Mouse (Mus musculus): ENCODE measurements around the gene Tmem258. TPM values are rescaled to one million over a fixed set of nuclear protein-coding genes. Genes with fewer than 3 reads are reported as not detected.

Gene Tmem258
- polyA plus RNA-seq, 1 experiment from 2014 or later = 498 TPM

- peak overlapping the region; percentile 72; the same call in 1 of the 2 replicates for H3K4me3 ChIP-seq (ENCODE audit: low read length)
- peak overlapping the region; percentile 40 for H3K27ac ChIP-seq (ENCODE audit: low read length)
- no peaks in the 10 kb centered on the region for H3K27me3 ChIP-seq (ENCODE audit: control insufficient read depth, insufficient read depth, low read depth, low read length)
- H3K36me3 ChIP-seq (ENCODE audit: control insufficient read depth, insufficient read depth, low read length) = peaks cover 26% of the 10 kb centered on the region
- H3K9me3 ChIP-seq (ENCODE audit: control insufficient read depth, low read length) = no peaks in the 10 kb centered on the region
- peak overlapping the region; percentile 76 for H3K4me2 ChIP-seq (ENCODE audit: low read depth, low read length)
- ATAC-seq (ENCODE audit: low read depth) = no peak
- peak overlapping the region; percentile 80 for H3K9ac ChIP-seq (ENCODE audit: low read length)
- WGBS = 57% methylated on average over 6 of the region's 6 CpGs
- peaks cover 13% of the 10 kb centered on the region for H3K4me1 ChIP-seq (replicated peaks; ENCODE audit: control insufficient read depth, insufficient read depth, low read length)
Measured at GRCm38 (mm10) chr19:10205051-10205450, 1.2 kb downstream of the Tmem258 start.

GRCm38 (mm10) chr19:10208851-10209250 is 5.0 kb downstream of the Tmem258 start:
- peaks cover 6% of the 10 kb centered on the region; the same call in 1 of the 2 replicates for H3K4me1 ChIP-seq (replicated peaks; ENCODE audit: control insufficient read depth, insufficient read depth, low read length)
- H3K27me3 ChIP-seq (ENCODE audit: control insufficient read depth, insufficient read depth, low read depth, low read length) = no peaks in the 10 kb centered on the region
- H3K4me2 ChIP-seq (ENCODE audit: low read depth, low read length) = no peak overlapping the region
- ATAC-seq (ENCODE audit: low read depth) = no peak
- H3K27ac ChIP-seq (ENCODE audit: low read length) = no peak overlapping the region
- H3K9ac ChIP-seq (ENCODE audit: low read length) = no peak overlapping the region
- H3K4me3 ChIP-seq (ENCODE audit: low read length) = no peak overlapping the region
- peaks cover 16% of the 10 kb centered on the region for H3K36me3 ChIP-seq (ENCODE audit: control insufficient read depth, insufficient read depth, low read length)
- WGBS = 72% methylated on average over 3 of the region's 3 CpGs
- no peaks in the 10 kb centered on the region for H3K9me3 ChIP-seq (ENCODE audit: control insufficient read depth, low read length)

- Histone ChIP-seq H3K36me3 (ENCODE audit: control insufficient read depth, insufficient read depth, low read length) (peaks cover 16% of the 10 kb centered on the region), H3K4me1 (replicated peaks; ENCODE audit: control insufficient read depth, insufficient read depth, low read length) (no peaks in the 10 kb centered on the region), H3K4me3 (ENCODE audit: low read length) (no peak overlapping the region), H3K4me2 (ENCODE audit: low read depth, low read length) (no peak overlapping the region), H3K27ac (ENCODE audit: low read length) (no peak overlapping the region), H3K9ac (ENCODE audit: low read length) (no peak overlapping the region), H3K9me3 (ENCODE audit: control insufficient read depth, low read length) (no peaks in the 10 kb centered on the region), H3K27me3 (ENCODE audit: control insufficient read depth, insufficient read depth, low read depth, low read length) (no peaks in the 10 kb centered on the region)
- no peak for ATAC-seq (ENCODE audit: low read depth)
- WGBS = 70% methylated on average over 4 of the region's 4 CpGs
Measured at GRCm38 (mm10) chr19:10210885-10211284, 7.1 kb downstream of the Tmem258 start.

DNA sequence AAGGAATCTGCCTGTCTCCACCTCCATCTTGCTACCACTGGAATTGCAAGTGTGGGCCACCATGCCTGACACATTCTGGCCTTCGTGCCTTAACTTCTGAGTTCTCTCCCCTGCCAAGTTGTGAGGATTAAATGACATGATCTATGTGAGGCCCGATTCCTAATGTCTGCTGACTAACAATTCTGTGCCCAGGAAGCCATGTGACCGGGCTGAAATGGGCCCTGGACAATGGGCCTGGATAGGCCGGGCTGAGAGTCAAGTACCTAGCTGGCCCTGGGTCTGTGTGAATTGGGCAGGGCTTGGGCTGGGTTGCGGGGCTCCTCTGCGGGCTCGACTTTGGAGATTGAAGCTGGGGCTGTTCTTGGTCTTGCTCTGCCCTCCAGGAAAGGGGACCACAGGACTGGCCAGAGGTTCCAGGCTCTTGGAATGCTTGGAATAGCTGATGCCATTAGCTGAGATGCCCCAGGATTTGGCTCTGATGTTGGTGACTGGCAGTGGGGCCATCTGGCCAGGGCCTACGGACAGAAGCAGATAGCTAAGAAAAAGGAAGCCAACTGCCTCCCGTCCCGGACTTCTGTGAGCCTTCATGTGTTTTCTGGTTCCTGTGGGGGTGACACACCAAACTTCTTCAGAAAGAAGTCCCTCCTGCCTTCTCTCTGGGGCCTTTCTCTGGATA is 10.1 kb downstream of the Tmem258 start:
- Histone ChIP-seq H3K36me3 (ENCODE audit: control insufficient read depth, insufficient read depth, low read length) (peaks cover 9% of the 10 kb centered on the region), H3K4me3 (ENCODE audit: low read length) (no peak overlapping the region)

DNA sequence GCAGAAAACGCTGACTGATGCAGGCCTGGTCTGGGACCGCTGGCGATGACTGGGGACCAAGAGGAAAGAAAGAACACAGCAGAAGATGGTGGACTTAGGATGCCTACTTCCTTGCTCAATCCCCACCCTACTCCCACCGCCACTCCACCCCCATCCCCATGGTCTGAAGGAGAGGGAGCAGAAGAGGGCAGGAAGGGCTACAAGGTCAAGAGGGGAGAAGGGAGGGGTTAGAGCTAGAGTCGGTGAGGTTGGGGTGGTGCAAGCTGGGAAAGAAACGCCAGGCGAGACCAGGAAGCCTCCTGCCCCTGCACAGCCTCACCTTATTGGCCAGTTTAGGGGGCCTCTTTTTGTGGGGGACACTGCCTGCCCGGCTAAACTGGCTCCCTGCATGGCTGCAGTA is 12.3 kb downstream of the Tmem258 start:
- 64% methylated on average over 8 of the region's 8 CpGs for WGBS
- Histone ChIP-seq H3K9ac (ENCODE audit: low read length) (no peak overlapping the region), H3K27ac (ENCODE audit: low read length) (no peak overlapping the region), H3K9me3 (ENCODE audit: control insufficient read depth, low read length) (no peaks in the 10 kb centered on the region), H3K36me3 (ENCODE audit: control insufficient read depth, insufficient read depth, low read length) (no peaks in the 10 kb centered on the region; the same call in none of the 2 replicates), H3K27me3 (ENCODE audit: control insufficient read depth, insufficient read depth, low read depth, low read length) (no peaks in the 10 kb centered on the region), H3K4me1 (replicated peaks; ENCODE audit: control insufficient read depth, insufficient read depth, low read length) (peaks cover 4% of the 10 kb centered on the region; the same call in 1 of the 2 replicates), H3K4me2 (ENCODE audit: low read depth, low read length) (no peak overlapping the region), H3K4me3 (ENCODE audit: low read length) (no peak overlapping the region)
- ATAC-seq (ENCODE audit: low read depth) = no peak

More for the DNA sequence above, 10.1 kb downstream of the Tmem258 start:
- Histone ChIP-seq H3K4me1 (replicated peaks; ENCODE audit: control insufficient read depth, insufficient read depth, low read length) (no peaks in the 10 kb centered on the region), H3K4me2 (ENCODE audit: low read depth, low read length) (no peak overlapping the region), H3K9ac (ENCODE audit: low read length) (no peak overlapping the region), H3K9me3 (ENCODE audit: control insufficient read depth, low read length) (no peaks in the 10 kb centered on the region), H3K27ac (ENCODE audit: low read length) (no peak overlapping the region), H3K27me3 (ENCODE audit: control insufficient read depth, insufficient read depth, low read depth, low read length) (no peaks in the 10 kb centered on the region)
- 86% methylated on average over 10 of the region's 10 CpGs for WGBS
- no peak for ATAC-seq (ENCODE audit: low read depth)

DNA sequence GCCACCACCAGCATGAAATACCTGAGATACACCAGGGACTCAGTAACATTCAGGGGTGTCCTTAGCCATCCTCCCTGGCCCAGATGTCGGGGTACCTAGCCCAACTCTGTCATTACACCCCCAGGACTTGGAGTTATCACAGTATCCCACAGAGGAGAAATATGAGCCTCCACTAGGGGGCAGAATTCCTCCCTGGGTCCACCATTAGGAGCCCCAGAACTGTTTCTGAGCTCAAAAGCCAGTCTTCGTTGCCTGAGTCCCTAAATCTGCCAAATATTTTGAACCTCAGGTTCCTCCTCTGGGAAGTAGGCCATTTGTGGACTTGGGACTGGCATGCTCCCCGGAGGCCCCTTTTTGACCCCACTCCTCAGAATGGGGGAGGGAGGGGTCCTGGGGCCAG is 15.3 kb downstream of the Tmem258 start:
- Histone ChIP-seq H3K4me3 (ENCODE audit: low read length) (no peak overlapping the region), H3K27ac (ENCODE audit: low read length) (peak overlapping the region; percentile 61; the same call in 1 of the 2 replicates), H3K9me3 (ENCODE audit: control insufficient read depth, low read length) (no peaks in the 10 kb centered on the region), H3K4me1 (replicated peaks; ENCODE audit: control insufficient read depth, insufficient read depth, low read length) (peaks cover 11% of the 10 kb centered on the region; the same call in 1 of the 2 replicates), H3K36me3 (ENCODE audit: control insufficient read depth, insufficient read depth, low read length) (no peaks in the 10 kb centered on the region; the same call in 1 of the 2 replicates), H3K4me2 (ENCODE audit: low read depth, low read length) (no peak overlapping the region), H3K27me3 (ENCODE audit: control insufficient read depth, insufficient read depth, low read depth, low read length) (no peaks in the 10 kb centered on the region), H3K9ac (ENCODE audit: low read length) (peak overlapping the region; percentile 34; the same call in 1 of the 2 replicates)
- WGBS = 28% methylated on average over 3 of the region's 3 CpGs
- ATAC-seq (ENCODE audit: low read depth) = peak; percentile 50; the same call in 1 of the 2 replicates

- no peaks in the 10 kb centered on the region for H3K9me3 ChIP-seq (ENCODE audit: control insufficient read depth, low read length)
- H3K4me1 ChIP-seq (replicated peaks; ENCODE audit: control insufficient read depth, insufficient read depth, low read length) = peaks cover 11% of the 10 kb centered on the region; the same call in 1 of the 2 replicates
- no peaks in the 10 kb centered on the region for H3K27me3 ChIP-seq (ENCODE audit: control insufficient read depth, insufficient read depth, low read depth, low read length)
- H3K9ac ChIP-seq (ENCODE audit: low read length) = peak overlapping the region; percentile 34; the same call in 1 of the 2 replicates
- no peak overlapping the region for H3K4me3 ChIP-seq (ENCODE audit: low read length)
- H3K36me3 ChIP-seq (ENCODE audit: control insufficient read depth, insufficient read depth, low read length) = no peaks in the 10 kb centered on the region
- H3K4me2 ChIP-seq (ENCODE audit: low read depth, low read length) = no peak overlapping the region
- 39% methylated on average over 6 of the region's 6 CpGs for WGBS
- ATAC-seq (ENCODE audit: low read depth) = peak; percentile 79
- peak overlapping the region; percentile 61; the same call in 1 of the 2 replicates for H3K27ac ChIP-seq (ENCODE audit: low read length)
Measured at GRCm38 (mm10) chr19:10219593-10219992, 15.8 kb downstream of the Tmem258 start.

- H3K4me1 ChIP-seq (replicated peaks; ENCODE audit: control insufficient read depth, insufficient read depth, low read length) = peaks cover 19% of the 10 kb centered on the region
- no peak overlapping the region for H3K4me2 ChIP-seq (ENCODE audit: low read depth, low read length)
- no peak overlapping the region for H3K9ac ChIP-seq (ENCODE audit: low read length)
- H3K9me3 ChIP-seq (ENCODE audit: control insufficient read depth, low read length) = no peaks in the 10 kb centered on the region
- H3K4me3 ChIP-seq (ENCODE audit: low read length) = no peak overlapping the region
- no peak for ATAC-seq (ENCODE audit: low read depth)
- no peak overlapping the region for H3K27ac ChIP-seq (ENCODE audit: low read length)
- H3K27me3 ChIP-seq (ENCODE audit: control insufficient read depth, insufficient read depth, low read depth, low read length) = no peaks in the 10 kb centered on the region
- no peaks in the 10 kb centered on the region for H3K36me3 ChIP-seq (ENCODE audit: control insufficient read depth, insufficient read depth, low read length)
- 35% methylated on average over 4 of the region's 4 CpGs for WGBS
Measured at GRCm38 (mm10) chr19:10221585-10221984, 17.8 kb downstream of the Tmem258 start.

DNA sequence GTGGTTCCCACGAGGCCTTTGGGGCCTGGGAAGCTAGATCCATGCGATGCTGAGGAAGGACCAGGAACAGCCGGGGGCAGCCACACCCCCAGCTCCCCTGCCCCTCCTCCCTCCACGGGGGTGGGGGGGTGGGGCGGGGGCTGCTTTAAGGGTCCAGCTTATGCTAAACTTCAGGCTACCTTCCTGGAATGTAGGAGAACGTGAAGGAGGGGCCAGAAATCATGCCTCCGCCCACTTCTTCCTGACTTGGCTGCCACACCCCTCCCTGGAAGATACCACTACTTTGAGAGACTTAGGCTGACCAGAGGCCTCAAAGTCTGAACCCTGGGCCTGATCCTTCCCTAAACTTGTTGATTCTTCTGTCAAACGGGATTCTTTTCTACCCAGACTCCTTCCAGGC is 18.8 kb downstream of the Tmem258 start:
- no peak overlapping the region for H3K9ac ChIP-seq (ENCODE audit: low read length)
- H3K4me2 ChIP-seq (ENCODE audit: low read depth, low read length) = no peak overlapping the region
- H3K36me3 ChIP-seq (ENCODE audit: control insufficient read depth, insufficient read depth, low read length) = no peaks in the 10 kb centered on the region
- H3K27me3 ChIP-seq (ENCODE audit: control insufficient read depth, insufficient read depth, low read depth, low read length) = no peaks in the 10 kb centered on the region
- no peak overlapping the region for H3K27ac ChIP-seq (ENCODE audit: low read length)
- no peak overlapping the region for H3K4me3 ChIP-seq (ENCODE audit: low read length)
- no peak for ATAC-seq (ENCODE audit: low read depth)
- H3K4me1 ChIP-seq (replicated peaks; ENCODE audit: control insufficient read depth, insufficient read depth, low read length) = peaks cover 19% of the 10 kb centered on the region
- no peaks in the 10 kb centered on the region for H3K9me3 ChIP-seq (ENCODE audit: control insufficient read depth, low read length)
- 17% methylated on average over 8 of the region's 8 CpGs for WGBS

Data from lung, embryonic 16.5 days (tissue).